Mouse (Mus musculus) CD4-positive, CD25-positive, alpha-beta regulatory T cell, adult 2 months (primary cell): Measurements from ENCODE around the gene Minos1.

ENCODE experiments used
- DNase-seq: peaks from one replicate; pipeline ENCODE4 v3.0.0-alpha.2; 2012; ENCODE audit warnings: low read depth, low spot score

Minos1 gene

DNA sequence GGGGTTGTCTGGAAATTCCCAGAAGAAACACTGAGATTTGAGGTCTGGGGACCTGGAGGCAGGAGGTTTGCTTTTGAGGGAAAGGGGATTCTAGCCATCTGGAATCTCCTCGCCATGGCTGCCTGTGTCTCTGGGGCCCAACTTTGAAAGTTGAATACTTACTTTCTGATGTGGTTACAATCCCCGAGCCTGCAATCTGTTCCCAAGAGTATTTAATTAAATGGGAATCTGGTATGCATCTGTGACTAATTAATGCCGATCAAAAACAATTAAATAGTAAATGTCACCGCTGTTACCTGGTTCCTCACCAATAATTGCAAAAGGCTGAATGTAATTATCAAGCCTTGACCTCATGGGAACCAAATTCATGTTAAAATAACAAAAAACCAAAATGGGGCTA, 13.7 kb upstream of the Minos1 start:
- DNase-seq, result no peak

- DNase-seq, result no peak
These were observed 12.1 kb upstream of the Minos1 start for GRCm38 (mm10) chr4:139142985-139143384.

DNA sequence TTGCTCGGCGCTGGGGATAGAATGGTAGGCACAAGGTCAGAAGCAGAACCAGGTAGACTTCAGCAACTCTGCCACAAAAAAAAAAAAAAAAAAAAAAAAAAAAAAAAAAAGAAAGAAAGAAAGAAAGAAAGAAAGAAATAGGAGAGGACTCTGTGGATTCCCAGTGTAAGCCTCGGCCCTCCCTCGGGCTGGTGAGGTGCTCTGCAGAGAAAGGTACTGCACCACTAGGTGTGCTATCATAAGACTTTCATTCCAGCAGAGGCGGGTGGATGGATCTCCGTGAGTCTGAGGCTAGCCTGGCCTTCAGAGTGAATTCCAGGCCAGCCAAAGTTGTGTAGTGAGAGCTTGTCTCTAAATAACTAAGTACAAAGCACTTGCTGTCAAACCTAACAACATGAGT, 10.9 kb upstream of the Minos1 start:
- DNase-seq, result peak; percentile 21

DNA sequence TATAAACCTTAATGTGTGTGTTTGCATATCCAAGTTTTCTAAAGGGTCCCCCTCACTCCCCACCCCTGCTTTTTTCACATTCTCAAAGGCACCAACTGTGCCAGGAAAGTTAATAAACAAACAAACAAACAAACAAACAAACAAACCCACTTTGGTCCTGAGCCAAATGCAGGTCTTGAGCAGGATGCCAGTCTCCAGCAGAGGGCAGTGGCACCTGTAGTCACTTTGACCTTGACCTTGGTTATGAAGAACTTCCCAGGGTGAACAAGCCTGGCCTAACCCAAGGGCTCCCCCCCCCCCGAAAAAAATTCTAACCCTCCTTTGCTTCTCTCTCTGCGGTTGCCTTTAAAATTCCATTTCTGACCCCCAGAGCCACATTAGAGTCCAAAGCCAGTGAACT, 9.4 kb upstream of the Minos1 start:
- peak; percentile 57 for DNase-seq

DNA sequence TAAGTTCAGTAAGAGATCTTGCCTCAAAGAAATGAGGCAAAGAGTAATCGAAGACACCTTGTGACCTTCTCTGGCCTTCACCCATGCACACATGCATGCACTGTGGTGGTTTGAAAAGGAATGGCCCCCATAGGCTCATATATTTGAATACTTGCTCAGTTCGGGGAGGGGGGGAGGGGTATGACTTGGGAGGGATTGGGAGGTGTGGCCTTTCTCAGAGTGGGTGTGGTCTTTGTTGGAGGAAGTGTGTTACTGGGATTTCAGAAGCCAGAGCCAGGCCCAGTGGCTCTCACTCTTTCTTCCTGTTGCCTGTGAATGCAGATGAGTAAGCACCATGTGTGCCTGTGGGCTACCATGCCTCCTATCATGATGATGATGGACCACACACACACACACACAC, 5.1 kb upstream of the Minos1 start:
- DNase-seq, result no peak

DNA sequence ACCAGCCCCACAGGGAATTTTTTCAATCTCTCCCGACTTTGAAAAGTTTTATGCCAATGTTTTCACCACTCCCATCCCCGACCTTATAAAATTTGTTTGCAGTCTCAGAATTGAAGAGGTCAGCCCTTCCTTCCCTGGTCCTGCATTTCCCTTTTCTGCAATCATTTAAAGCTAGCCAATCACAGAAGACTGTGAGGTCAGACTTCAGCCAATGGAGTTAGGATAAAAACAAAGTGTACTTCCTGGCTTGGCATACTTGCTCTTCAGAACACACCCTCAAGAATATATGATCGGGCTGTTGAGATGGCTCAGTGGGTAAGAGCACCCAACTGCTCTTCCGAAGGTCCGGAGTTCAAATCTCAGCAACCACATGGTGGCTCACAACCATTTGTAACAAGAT, 2.2 kb upstream of the Minos1 start:
- no peak for DNase-seq

DNA sequence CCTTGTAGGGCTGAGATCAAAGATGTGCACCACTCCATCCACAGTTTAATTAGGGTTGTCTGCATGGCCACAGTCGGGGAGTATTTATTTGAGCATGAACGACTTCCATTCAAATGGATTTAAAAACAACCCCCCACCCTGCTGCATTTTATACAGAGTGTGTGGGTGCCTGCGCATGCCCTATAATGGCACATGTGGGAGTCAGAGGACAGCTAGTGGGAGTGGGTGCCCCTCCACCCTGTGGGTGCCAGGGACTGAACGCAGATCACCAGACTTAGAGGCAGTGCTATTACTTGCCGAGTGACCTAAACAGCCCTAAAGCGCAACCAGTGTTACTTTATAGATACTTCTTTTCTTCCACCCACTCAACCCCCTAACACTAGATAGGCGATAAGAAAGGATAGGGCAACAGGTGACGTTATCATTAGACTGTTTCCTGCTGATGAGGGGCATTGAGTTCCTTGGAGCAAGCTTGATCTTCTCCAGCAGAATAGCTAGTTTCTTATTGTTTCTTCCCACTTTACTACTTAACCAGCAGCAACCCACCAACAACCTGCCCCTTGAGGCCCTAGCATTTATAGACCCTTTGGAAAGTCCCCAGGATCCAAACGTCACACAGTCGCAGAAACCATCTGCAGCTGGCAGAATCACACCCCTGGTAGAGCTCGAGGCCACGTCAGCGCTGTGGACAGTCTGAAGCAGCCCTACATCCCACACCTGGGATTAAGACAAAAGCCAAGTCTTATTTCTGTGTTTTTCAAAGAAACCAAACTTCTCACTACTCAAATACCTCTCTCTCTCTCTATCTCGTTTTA, 1.2 kb upstream of the Minos1 start:
- peak; percentile 9 for DNase-seq

DNA sequence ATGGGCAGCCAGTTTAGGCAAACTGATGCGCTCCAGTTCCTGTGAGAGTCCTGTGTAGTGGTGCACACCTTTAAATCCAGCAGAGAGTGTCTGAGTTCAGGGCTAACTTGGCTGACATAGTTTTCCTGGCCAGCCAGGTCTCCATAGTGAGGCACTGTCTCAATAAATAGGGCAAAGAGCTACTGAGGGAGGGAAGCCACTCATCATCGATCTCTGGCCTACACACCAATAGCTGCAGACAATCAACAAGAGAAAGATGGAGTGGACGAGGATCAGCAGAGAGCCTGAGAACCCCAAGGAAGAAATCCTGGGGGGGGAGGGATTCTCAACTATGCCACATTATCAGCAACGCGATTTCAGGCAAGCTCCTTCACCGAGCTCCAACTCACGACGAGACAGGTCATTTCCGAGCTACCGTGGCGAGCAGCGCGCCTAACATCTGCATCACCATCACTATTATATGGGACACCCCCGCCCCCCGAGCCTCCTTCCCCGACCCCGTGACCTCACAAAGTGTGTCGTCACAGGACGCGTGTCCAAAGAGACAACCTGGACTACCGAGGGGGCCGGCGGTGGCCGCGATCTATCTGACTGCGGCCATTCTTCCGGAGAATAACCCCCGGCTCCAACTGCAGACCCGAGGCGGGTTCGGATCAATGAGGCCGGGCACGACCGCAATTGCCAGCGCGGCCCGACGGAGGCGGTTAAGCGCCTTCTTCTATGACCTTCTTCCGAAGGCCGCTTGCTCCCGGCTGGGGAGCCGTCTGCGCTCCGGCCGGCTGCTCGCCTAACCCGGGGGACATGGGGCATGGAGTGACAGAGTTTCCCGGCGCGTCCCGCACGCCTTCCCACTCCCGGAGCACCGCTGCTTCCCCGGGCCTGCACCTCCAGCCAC, 860 bp downstream of the Minos1 start:
- DNase-seq, result peak; percentile 63

- no peak for DNase-seq
These were observed 4.4 kb downstream of the Minos1 start for GRCm38 (mm10) chr4:139126475-139126874.

DNA sequence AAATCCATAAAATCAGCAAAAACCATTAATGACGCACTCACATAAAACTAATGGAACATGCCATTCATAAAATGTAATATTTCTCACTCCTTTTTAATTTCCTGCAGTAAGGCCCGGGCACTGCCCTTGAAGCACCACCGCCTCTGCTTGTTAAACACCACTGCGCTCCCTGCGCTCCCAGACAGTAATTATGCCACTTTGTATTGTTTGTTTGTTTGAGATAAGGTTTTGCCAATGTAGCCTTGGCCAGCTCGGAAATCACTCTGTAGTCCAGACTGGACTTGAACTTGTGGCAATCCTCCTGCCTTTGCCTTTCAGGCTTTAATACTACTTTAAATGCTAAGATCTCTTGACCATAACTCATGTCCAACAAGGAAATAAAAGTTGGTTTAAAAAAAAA, 6.0 kb downstream of the Minos1 start:
- no peak for DNase-seq

DNA sequence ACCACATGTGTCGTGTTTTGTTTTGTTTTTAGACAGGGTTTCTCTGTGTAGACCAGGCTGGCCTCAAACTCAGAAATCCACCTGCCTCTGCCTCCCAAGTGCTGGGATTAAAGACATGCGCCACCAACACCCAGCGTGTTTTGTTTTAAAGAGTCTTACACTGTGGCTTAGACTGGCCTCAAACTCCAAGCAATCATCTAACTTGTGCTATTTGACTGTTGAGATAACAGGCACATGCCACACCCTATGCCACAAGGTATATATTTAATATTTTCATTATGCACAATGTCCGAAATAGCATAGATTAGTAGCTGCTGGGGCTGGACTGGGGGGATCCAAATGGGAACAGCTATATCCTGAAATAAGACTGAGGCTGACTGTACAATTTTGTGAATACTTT, 8.4 kb downstream of the Minos1 start:
- DNase-seq, result no peak

GRCm38 (mm10) chr4:139120998-139121397, 9.9 kb downstream of the Minos1 start:
- DNase-seq, result no peak

DNA sequence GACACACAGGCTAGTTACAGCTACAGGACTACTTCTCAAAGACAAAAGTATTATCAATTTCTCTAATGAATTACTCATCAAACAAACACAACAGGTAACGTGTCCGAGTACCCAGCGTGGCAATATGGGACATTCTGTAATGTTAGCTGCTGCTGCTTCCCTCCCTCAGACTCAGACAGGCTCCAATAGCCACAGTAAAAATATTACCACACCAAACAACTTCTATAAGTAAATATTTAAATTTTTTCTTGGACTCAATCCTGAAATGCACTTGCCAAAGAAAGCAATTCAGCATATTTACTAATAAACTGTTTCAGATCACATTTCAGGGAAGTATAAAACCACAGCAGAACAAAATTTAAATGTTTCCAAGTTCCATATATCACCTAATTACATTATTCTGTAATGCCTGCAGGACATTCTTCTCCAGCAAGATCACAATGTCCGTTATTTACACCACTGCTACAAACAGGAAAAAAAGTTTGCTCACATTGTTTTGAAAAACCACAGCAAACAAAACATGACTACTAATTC, 10.6 kb downstream of the Minos1 start:
- no peak for DNase-seq

GRCm38 (mm10) chr4:139116356-139117063, 14.4 kb downstream of the Minos1 start:
- no peak for DNase-seq

DNA sequence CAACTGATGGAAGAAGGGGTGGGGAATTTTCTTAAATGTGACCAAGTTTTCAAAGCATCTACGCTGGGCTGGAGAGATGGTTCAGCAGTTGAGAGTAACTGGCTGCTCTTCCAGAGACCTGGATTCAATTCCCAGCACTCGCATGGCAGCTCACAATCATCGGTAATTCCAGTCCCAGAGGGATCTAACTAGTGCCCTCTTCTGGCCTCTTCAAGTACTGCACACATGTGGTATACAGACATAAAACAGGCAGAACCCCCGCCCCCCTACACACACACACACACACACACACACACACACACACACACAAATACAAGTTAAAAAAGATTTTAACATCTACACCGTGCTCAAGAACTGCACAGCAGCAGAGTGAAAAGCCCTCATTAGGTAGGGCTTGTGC, 15.2 kb downstream of the Minos1 start:
- peak; percentile 46 for DNase-seq

DNA sequence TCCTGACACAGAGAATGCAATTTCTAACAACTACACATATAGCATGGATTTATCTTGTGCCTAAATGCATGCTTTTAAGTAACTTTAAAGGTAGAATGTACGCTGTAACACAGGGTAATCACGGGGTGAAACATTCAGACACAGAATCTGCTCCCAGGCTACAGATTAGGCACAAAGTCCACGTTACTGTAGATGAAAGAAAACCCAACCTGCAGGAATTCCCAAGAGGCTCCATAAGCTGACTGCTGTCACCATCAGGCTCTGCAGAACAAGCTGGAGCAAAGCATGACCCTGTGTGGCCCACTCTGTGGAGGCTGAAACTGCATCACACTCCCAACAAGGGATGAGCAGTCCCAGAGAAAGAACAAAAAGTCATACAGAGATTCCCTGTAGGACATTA, 18.4 kb downstream of the Minos1 start:
- DNase-seq, result no peak

GRCm38 (mm10) chr4:139111421-139111820, 19.5 kb downstream of the Minos1 start:
- DNase-seq, result no peak

- DNase-seq, result no peak
These were observed 20.1 kb downstream of the Minos1 start for GRCm38 (mm10) chr4:139110858-139111257.

DNA sequence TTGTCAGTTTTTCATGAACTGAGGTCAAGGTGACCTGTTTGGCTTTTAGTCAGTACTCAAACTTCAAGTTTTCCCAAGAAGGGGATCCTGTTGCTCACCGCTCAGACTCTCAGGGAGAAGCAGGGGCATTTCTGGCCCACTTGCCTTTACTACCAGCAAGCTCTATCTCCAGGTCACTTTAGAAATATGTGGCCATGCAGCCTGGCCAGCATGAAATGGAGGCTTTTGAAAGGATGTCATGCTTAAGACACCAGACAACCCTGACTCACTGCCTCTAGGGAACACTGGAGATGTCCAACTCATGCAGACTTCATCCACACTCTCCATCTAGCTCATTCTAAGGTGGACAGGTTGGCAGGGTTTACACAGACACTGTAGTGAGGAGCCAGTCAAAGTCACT, 25.5 kb downstream of the Minos1 start:
- no peak for DNase-seq

DNA sequence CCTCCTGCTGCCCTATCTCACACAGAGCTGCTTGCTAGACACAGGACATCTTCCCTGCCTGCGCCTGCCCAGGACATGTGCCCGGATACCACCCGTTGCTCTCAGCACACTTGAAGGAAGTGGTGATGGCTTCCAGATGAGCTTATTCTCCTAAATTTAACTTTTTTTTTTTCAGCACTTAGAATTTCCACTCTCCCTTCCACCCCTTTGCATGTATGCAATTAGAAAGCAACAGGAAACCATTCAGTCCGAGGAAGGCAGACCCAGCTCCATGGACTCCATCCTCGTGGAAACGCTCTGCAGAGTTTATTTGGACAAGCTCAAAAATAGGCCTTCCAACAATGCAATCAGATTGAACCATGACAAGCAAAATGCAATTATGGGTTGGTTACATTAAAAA, 29.4 kb downstream of the Minos1 start:
- no peak for DNase-seq

- DNase-seq, result no peak
These were observed 30.6 kb downstream of the Minos1 start for GRCm38 (mm10) chr4:139100326-139100725.

- no peak for DNase-seq
These were observed 34.7 kb downstream of the Minos1 start for GRCm38 (mm10) chr4:139096201-139096600.
